Mouse (Mus musculus): ENCODE data around the gene Gm10577. TPM values are rescaled to one million over a fixed set of nuclear protein-coding genes. Genes with fewer than 3 reads are reported as not detected.

The Gm10577 gene
- polyA plus RNA-seq, 2 experiments = not detected

GRCm38 (mm10) chr4:101008362-101008769, 12.1 kb downstream of the Gm10577 start:
- no peak for DNase-seq (ENCODE audit: low spot score)
- no peak overlapping the region for H3K27ac ChIP-seq (replicated peaks; ENCODE audit: low read depth, low read length)

DNA sequence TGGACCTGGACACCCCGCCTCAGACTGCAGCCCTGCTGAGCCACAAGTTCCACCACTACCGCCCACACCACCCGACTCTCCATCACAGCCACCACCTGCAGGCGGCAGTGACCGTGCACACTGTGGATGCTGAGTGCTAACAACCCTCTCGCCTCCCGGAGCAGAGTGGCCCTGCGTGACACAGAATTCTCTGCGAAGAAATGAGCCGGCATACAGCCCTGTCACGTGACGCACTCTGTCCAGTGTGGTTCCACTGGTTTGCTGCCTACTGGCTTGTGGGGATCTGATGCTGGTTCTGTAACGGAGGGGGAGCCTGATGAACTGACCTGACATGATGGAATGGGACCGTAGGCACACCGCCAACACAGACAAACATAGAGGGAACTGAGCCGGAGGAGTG, 17.5 kb downstream of the Gm10577 start:
- Histone ChIP-seq H3K9ac (ENCODE audit: low read depth, low read length, severe bottlenecking) (no peak overlapping the region), H3K36me3 (ENCODE audit: control insufficient read depth, insufficient read depth, low read length) (peaks cover 48% of the 10 kb centered on the region)

More at GRCm38 (mm10) chr4:101008362-101008769, 12.1 kb downstream of the Gm10577 start:
- no peaks in the 10 kb centered on the region for H3K9me3 ChIP-seq (ENCODE audit: control insufficient read depth, low read length)
- no peak overlapping the region for H3K9ac ChIP-seq (ENCODE audit: low read depth, low read length, severe bottlenecking)
- no peaks in the 10 kb centered on the region for H3K27me3 ChIP-seq (ENCODE audit: control insufficient read depth, insufficient read depth, low read length)
- H3K36me3 ChIP-seq (ENCODE audit: control insufficient read depth, insufficient read depth, low read length) = peaks cover 22% of the 10 kb centered on the region
- no peaks in the 10 kb centered on the region for H3K4me1 ChIP-seq (ENCODE audit: control insufficient read depth, insufficient read depth, low read length)
- 77% methylated on average over 5 of the region's 5 CpGs for WGBS
- TF ChIP-seq POLR2A (IDR thresholded peaks at IDR 0.05; ENCODE audit: borderline replicate concordance, extremely low read depth, insufficient read depth, insufficient read length) = no peak
- H3K4me3 ChIP-seq (replicated peaks; ENCODE audit: low read length) = no peak overlapping the region
- no peak for ATAC-seq (ENCODE audit: low FRiP score, low read depth)
- H3K4me2 ChIP-seq (replicated peaks; ENCODE audit: low read depth, low read length, severe bottlenecking) = no peak overlapping the region

GRCm38 (mm10) chr4:101001073-101001472, 19.4 kb downstream of the Gm10577 start:
- ATAC-seq (ENCODE audit: low FRiP score, low read depth) (no peak), DNase-seq (ENCODE audit: low spot score) (no peak)
- no peak overlapping the region for H3K9ac ChIP-seq (ENCODE audit: low read depth, low read length, severe bottlenecking)
- no peak overlapping the region for H3K27ac ChIP-seq (replicated peaks; ENCODE audit: low read depth, low read length)
- H3K4me1 ChIP-seq (ENCODE audit: control insufficient read depth, insufficient read depth, low read length) = no peaks in the 10 kb centered on the region
- no peak for TF ChIP-seq POLR2A (IDR thresholded peaks at IDR 0.05; ENCODE audit: borderline replicate concordance, extremely low read depth, insufficient read depth, insufficient read length)
- H3K4me2 ChIP-seq (replicated peaks; ENCODE audit: low read depth, low read length, severe bottlenecking) = no peak overlapping the region
- H3K27me3 ChIP-seq (ENCODE audit: control insufficient read depth, insufficient read depth, low read length) = no peaks in the 10 kb centered on the region
- peaks cover 57% of the 10 kb centered on the region for H3K36me3 ChIP-seq (ENCODE audit: control insufficient read depth, insufficient read depth, low read length)
- WGBS = 83% methylated on average over 6 of the region's 6 CpGs
- no peak overlapping the region for H3K4me3 ChIP-seq (replicated peaks; ENCODE audit: low read length)
- H3K9me3 ChIP-seq (ENCODE audit: control insufficient read depth, low read length) = no peaks in the 10 kb centered on the region

More for the DNA sequence above, 17.5 kb downstream of the Gm10577 start:
- Histone ChIP-seq H3K4me3 (replicated peaks; ENCODE audit: low read length) (no peak overlapping the region), H3K4me1 (ENCODE audit: control insufficient read depth, insufficient read depth, low read length) (no peaks in the 10 kb centered on the region), H3K4me2 (replicated peaks; ENCODE audit: low read depth, low read length, severe bottlenecking) (no peak overlapping the region), H3K27ac (replicated peaks; ENCODE audit: low read depth, low read length) (no peak overlapping the region), H3K9me3 (ENCODE audit: control insufficient read depth, low read length) (no peaks in the 10 kb centered on the region), H3K27me3 (ENCODE audit: control insufficient read depth, insufficient read depth, low read length) (no peaks in the 10 kb centered on the region)
- DNase-seq (ENCODE audit: low spot score) (no peak), ATAC-seq (ENCODE audit: low FRiP score, low read depth) (no peak)
- WGBS = 92% methylated on average over 16 of the region's 16 CpGs
- TF ChIP-seq POLR2A (IDR thresholded peaks at IDR 0.05; ENCODE audit: borderline replicate concordance, extremely low read depth, insufficient read depth, insufficient read length) = no peak

DNA sequence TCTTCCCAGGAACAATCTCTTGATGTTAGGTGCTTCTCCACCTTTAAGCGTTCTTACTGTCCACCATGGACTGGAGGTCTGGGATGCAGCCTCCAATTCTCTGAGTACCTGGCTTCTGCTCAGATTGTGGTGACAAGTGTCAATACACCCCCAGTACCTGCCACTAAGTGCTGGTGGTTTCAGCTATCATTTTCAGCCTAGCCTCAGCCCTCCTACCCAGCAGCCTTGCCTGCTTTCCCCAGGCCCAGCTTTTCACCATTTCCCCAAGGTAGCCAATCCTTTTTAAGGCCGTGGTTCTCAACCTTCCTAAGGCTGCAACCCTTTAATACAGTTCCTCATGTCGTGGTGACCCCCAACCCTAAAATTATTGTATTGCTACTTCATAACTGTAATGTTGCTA, 19.9 kb downstream of the Gm10577 start:
- Histone ChIP-seq H3K27me3 (ENCODE audit: control insufficient read depth, insufficient read depth, low read length) (no peaks in the 10 kb centered on the region), H3K36me3 (ENCODE audit: control insufficient read depth, insufficient read depth, low read length) (peaks cover 56% of the 10 kb centered on the region), H3K9ac (ENCODE audit: low read depth, low read length, severe bottlenecking) (no peak overlapping the region), H3K4me3 (replicated peaks; ENCODE audit: low read length) (no peak overlapping the region), H3K4me1 (ENCODE audit: control insufficient read depth, insufficient read depth, low read length) (no peaks in the 10 kb centered on the region), H3K4me2 (replicated peaks; ENCODE audit: low read depth, low read length, severe bottlenecking) (no peak overlapping the region), H3K9me3 (ENCODE audit: control insufficient read depth, low read length) (no peaks in the 10 kb centered on the region), H3K27ac (replicated peaks; ENCODE audit: low read depth, low read length) (no peak overlapping the region)
- ATAC-seq (ENCODE audit: low FRiP score, low read depth) = no peak
- DNase-seq (ENCODE audit: low spot score) = no peak
- WGBS = 92% methylated on average over 3 of the region's 3 CpGs
- TF ChIP-seq POLR2A (IDR thresholded peaks at IDR 0.05; ENCODE audit: borderline replicate concordance, extremely low read depth, insufficient read depth, insufficient read length) = no peak

DNA sequence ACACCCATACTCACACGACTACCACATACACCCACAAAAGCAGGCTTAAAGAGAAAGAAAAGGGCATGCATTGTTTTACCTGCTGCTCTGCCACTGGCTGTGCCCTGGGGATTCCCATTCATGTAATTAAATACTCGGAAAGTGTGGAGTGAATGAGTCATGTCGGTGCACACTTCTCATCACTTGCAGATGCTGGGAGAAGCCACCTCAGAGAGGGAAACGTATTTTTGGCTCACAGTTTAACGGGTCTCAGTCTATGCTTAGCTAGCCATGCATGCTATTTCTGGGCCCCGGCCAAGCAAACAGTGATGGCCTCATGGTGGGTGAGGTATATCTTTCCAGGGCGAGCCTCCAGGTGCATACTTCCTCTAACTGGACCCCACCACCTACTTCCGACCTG, 21.6 kb downstream of the Gm10577 start:
- no peak for ATAC-seq (ENCODE audit: low FRiP score, low read depth)
- Histone ChIP-seq H3K9me3 (ENCODE audit: control insufficient read depth, low read length) (no peaks in the 10 kb centered on the region), H3K4me2 (replicated peaks; ENCODE audit: low read depth, low read length, severe bottlenecking) (no peak overlapping the region), H3K27me3 (ENCODE audit: control insufficient read depth, insufficient read depth, low read length) (no peaks in the 10 kb centered on the region), H3K36me3 (ENCODE audit: control insufficient read depth, insufficient read depth, low read length) (peaks cover 63% of the 10 kb centered on the region), H3K4me3 (replicated peaks; ENCODE audit: low read length) (no peak overlapping the region), H3K9ac (ENCODE audit: low read depth, low read length, severe bottlenecking) (no peak overlapping the region), H3K27ac (replicated peaks; ENCODE audit: low read depth, low read length) (no peak overlapping the region), H3K4me1 (ENCODE audit: control insufficient read depth, insufficient read depth, low read length) (no peaks in the 10 kb centered on the region)
- DNase-seq (ENCODE audit: low spot score) = no peak
- TF ChIP-seq POLR2A (IDR thresholded peaks at IDR 0.05; ENCODE audit: borderline replicate concordance, extremely low read depth, insufficient read depth, insufficient read length) = no peak
- 82% methylated on average over 8 of the region's 8 CpGs for WGBS

GRCm38 (mm10) chr4:100998145-100998544, 22.4 kb downstream of the Gm10577 start:
- H3K27ac ChIP-seq (replicated peaks; ENCODE audit: low read depth, low read length) = no peak overlapping the region
- 24% methylated on average over 2 of the region's 2 CpGs for WGBS
- H3K27me3 ChIP-seq (ENCODE audit: control insufficient read depth, insufficient read depth, low read length) = no peaks in the 10 kb centered on the region
- DNase-seq (ENCODE audit: low spot score) (peak; percentile 61), ATAC-seq (ENCODE audit: low FRiP score, low read depth) (peak; percentile 16; the same call in 1 of the 2 replicates)
- no peak overlapping the region for H3K4me3 ChIP-seq (replicated peaks; ENCODE audit: low read length)
- no peak overlapping the region for H3K4me2 ChIP-seq (replicated peaks; ENCODE audit: low read depth, low read length, severe bottlenecking)
- peaks cover 69% of the 10 kb centered on the region for H3K36me3 ChIP-seq (ENCODE audit: control insufficient read depth, insufficient read depth, low read length)
- no peaks in the 10 kb centered on the region for H3K9me3 ChIP-seq (ENCODE audit: control insufficient read depth, low read length)
- TF ChIP-seq POLR2A (IDR thresholded peaks at IDR 0.05; ENCODE audit: borderline replicate concordance, extremely low read depth, insufficient read depth, insufficient read length) = no peak
- no peaks in the 10 kb centered on the region for H3K4me1 ChIP-seq (ENCODE audit: control insufficient read depth, insufficient read depth, low read length)
- no peak overlapping the region for H3K9ac ChIP-seq (ENCODE audit: low read depth, low read length, severe bottlenecking)
